Mouse (Mus musculus): ENCODE results near the gene Gm20479.

DNA sequence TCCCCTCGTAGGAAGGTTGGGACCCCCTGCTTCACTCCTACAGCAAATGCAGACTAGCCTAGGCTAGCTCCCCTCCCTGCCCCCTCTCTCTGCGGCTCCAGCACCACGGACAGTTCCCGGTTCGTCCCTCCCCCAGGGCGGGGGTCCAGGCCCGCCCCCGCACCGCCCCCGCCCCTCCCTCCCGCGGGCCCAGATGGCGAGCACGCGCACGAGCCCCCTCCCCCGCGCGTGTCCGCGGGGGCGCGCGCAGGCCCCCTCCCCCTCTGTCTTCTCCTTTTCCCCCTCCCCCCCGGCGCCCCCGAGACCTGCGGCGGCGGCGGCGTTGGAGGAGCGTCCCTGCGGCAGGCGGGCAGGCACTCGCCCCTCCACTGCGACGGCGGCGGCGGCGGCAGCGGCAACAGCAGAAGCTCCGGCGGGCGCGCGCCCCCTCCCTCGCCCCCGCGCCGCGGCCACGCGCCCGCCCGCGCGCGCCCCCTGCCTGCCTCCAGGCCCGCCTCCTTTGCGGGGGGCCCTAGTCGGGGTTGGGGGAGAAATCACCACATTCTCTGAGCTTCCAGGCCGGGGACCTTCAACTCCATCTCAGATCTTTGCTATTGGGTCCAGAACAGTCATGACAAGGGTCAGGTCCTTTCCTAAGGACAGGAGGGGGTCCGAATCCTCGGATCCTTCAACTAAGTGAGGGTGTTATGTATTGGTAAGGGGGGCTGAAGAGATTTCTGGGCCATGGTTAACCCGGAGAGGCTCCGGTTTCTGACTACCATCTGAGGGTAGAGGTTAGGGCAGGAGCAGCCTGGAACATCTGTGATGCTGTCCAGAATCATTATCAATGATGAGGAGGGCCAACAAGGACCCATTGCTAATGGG lies 39.2 kb upstream of the Gm20479 start:
- TF ChIP-seq CTCF (IDR thresholded peaks at IDR 0.05; ENCODE audit: extremely low read depth, insufficient read depth, insufficient read length, insufficient replicate concordance): no peak
- TF ChIP-seq POLR2A (IDR thresholded peaks at IDR 0.05; ENCODE audit: low read depth, low read length): no peak
